Mouse (Mus musculus) hematopoietic stem cell, adult 5-6 weeks (primary cell): ENCODE measurements around the gene Tmem167b. TPM values are rescaled to one million over a fixed set of nuclear protein-coding genes. Genes with fewer than 3 reads are reported as not detected.

Experiments used
- ATAC-seq, 2 experiments: fragments of 125-278 bp in 1 of 2; replicated peaks in 1 of 2; 2 replicates each; pipeline ENCODE4 v1.8.0; 2016 to 2017; ENCODE audit warnings: inconsistent platforms in 2 of 2, mild to moderate bottlenecking in 2 of 2, moderate number of reproducible peaks in 2 of 2, low read depth in 1 of 2, moderate TSS enrichment in 1 of 2; ENCODE audit not compliant: low FRiP score in 2 of 2, poor library complexity in 2 of 2, severe bottlenecking in 2 of 2, insufficient read depth in 1 of 2, low TSS enrichment in 1 of 2
- total RNA-seq: library from RNA; stranded (forward); fragments of 172-1452, 232-1000 nt; gene quantifications from 2 replicates; pipeline ENCODE4 v1.2.3, GENCODE M21; 2017

Gene Tmem167b
- total RNA-seq, 1 experiment from 2014 or later = 47.4 TPM

GRCm38 (mm10) chr3:108554587-108555312 lies 7.5 kb downstream of the Tmem167b start:
- peak; percentile 99 for ATAC-seq

GRCm38 (mm10) chr3:108554111-108554561 lies 8.1 kb downstream of the Tmem167b start:
- ATAC-seq = peak; percentile 25 to 52

- ATAC-seq = no peak
Measured at GRCm38 (mm10) chr3:108542299-108542698, 20.0 kb downstream of the Tmem167b start.

GRCm38 (mm10) chr3:108537303-108537702 lies 25.0 kb downstream of the Tmem167b start:
- peak; percentile 70 to 72 for ATAC-seq

GRCm38 (mm10) chr3:108536517-108537260 lies 25.6 kb downstream of the Tmem167b start, which contains the start of gene 5330417C22Rik:
Gene 5330417C22Rik, minus strand, starts transcription at chr3:108536536.
- ATAC-seq = peak; percentile 54 to 59

GRCm38 (mm10) chr3:108535896-108536516 lies 26.3 kb downstream of the Tmem167b start:
- ATAC-seq = no peak; a peak in 1 of 4 replicates

- no peak for ATAC-seq
Measured at GRCm38 (mm10) chr3:108533951-108534350, 28.3 kb downstream of the Tmem167b start, which contains the start of gene 1700013F07Rik. Gene 1700013F07Rik, plus strand, starts transcription at chr3:108534150.

- no peak for ATAC-seq
Measured at GRCm38 (mm10) chr3:108533114-108533885, 29.0 kb downstream of the Tmem167b start.

GRCm38 (mm10) chr3:108528489-108528888 lies 33.8 kb downstream of the Tmem167b start:
- ATAC-seq = no peak

GRCm38 (mm10) chr3:108523415-108523814 lies 38.9 kb downstream of the Tmem167b start:
- ATAC-seq = no peak

- no peak for ATAC-seq
Measured at GRCm38 (mm10) chr3:108518276-108518675, 44.0 kb downstream of the Tmem167b start.

- ATAC-seq = no peak
Measured at GRCm38 (mm10) chr3:108513465-108513864, 48.8 kb downstream of the Tmem167b start.

GRCm38 (mm10) chr3:108510716-108511483 lies 51.4 kb downstream of the Tmem167b start:
- ATAC-seq = peak in 1 of 2 experiments; percentile 19; a peak in 2 of 4 replicates

- no peak for ATAC-seq
Measured at GRCm38 (mm10) chr3:108510156-108510555, 52.1 kb downstream of the Tmem167b start.

- ATAC-seq = peak; percentile 40 to 69; a peak in 1 of 4 replicates
Measured at GRCm38 (mm10) chr3:108508745-108509474, 53.4 kb downstream of the Tmem167b start.
